Mouse (Mus musculus): ENCODE data around the gene Col23a1. TPM values are rescaled to one million over a fixed set of nuclear protein-coding genes. Genes with fewer than 3 reads are reported as not detected.

The Col23a1 gene
- polyA plus RNA-seq, 1 experiment from 2014 or later: 31.1 TPM

DNA sequence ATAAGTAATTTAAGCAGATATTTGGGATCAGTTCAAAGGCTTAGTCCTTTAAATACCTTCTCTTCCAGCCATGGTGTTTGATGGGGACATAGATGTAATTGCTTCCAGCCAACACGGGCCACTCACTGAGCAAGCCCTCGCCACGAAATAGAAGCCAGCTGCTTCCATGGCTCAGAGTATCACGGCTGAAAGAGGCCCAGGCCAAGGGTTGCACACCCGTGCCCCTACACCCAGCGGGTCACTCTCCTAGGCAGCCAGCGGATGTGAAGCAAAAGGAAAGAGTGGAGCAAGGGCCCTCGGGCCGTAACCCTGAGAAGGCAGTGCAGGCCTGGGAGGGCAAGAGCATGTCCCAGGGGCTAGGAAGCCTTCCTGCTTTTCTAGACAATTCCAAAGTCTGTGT lies 252.7 kb downstream of the Col23a1 start:
- Histone ChIP-seq H3K9ac (ENCODE audit: low read length) (no peak overlapping the region), H3K27me3 (replicated peaks; ENCODE audit: control insufficient read depth, insufficient read depth, low read length) (no peaks in the 10 kb centered on the region), H3K36me3 (ENCODE audit: control insufficient read depth, insufficient read depth, low read length) (no peaks in the 10 kb centered on the region), H3K27ac (ENCODE audit: low read depth) (no peak overlapping the region), H3K4me3 (ENCODE audit: low read depth, low read length) (no peak overlapping the region), H3K4me1 (replicated peaks; ENCODE audit: control insufficient read depth, insufficient read depth, low read length) (no peaks in the 10 kb centered on the region; the same call in 1 of the 2 replicates), H3K9me3 (ENCODE audit: control insufficient read depth, low read length) (no peaks in the 10 kb centered on the region), H3K4me2 (ENCODE audit: low read length) (no peak overlapping the region)
- ATAC-seq (replicated peaks; ENCODE audit: low FRiP score, low TSS enrichment, low read depth) (no peak), DNase-seq (ENCODE audit: low spot score) (no peak)
- 64% methylated on average over 9 of the region's 9 CpGs for WGBS

DNA sequence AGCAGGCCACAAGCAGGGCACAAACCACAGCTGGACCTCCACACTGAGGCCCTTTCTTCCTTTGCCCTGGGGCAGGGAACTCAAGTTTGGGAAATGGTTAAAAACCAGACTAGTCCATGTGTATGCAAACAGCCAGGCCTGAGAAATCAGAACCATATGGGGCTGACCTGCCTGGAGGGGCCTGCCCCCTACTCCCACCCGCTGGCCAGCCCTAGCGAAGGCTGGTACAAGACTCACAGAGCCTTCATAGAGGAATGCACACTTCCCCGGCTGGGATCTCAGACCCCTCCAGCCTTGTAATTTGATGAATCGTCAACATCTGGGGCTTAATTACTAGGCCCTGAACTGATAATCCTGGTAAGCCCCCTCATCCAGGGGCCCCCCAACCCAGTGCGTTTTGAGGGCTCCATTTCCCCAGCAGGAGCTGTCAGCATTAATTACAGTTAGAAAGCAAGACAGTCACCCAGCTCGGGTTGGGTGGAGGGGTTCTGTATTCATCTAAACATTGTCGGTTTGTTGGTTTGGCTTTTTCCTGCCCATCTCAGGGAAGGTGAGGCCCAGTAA lies 253.8 kb downstream of the Col23a1 start:
- H3K4me2 ChIP-seq (ENCODE audit: low read length): no peak overlapping the region

DNA sequence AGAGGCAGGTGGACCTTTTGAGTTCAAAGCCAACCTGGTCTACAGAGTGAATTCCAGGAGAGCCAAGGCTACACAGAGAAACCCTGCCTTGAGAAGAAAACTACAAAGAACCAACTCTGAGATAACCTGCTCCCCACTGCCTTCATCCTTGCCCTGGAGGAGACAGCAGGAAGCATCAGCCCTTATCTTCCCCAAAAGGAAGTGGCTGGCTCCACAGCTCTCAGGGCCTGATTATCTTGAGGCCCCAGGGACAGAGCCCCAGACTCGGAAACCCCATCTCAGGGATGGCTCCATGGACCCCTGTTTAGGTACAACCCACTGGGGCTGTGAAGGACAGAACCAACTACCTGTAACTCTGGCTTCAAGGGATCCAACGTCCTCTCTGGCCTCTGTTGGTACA lies 254.7 kb downstream of the Col23a1 start:
- Histone ChIP-seq H3K27ac (ENCODE audit: low read depth) (no peak overlapping the region), H3K4me3 (ENCODE audit: low read depth, low read length) (no peak overlapping the region), H3K9ac (ENCODE audit: low read length) (no peak overlapping the region), H3K4me2 (ENCODE audit: low read length) (no peak overlapping the region), H3K27me3 (replicated peaks; ENCODE audit: control insufficient read depth, insufficient read depth, low read length) (no peaks in the 10 kb centered on the region), H3K9me3 (ENCODE audit: control insufficient read depth, low read length) (no peaks in the 10 kb centered on the region), H3K4me1 (replicated peaks; ENCODE audit: control insufficient read depth, insufficient read depth, low read length) (no peaks in the 10 kb centered on the region; the same call in 1 of the 2 replicates), H3K36me3 (ENCODE audit: control insufficient read depth, insufficient read depth, low read length) (no peaks in the 10 kb centered on the region)
- 76% methylated on average over 2 of the region's 2 CpGs for WGBS
- ATAC-seq (replicated peaks; ENCODE audit: low FRiP score, low TSS enrichment, low read depth): no peak
- DNase-seq (ENCODE audit: low spot score): no peak

More for the DNA sequence above, 253.8 kb downstream of the Col23a1 start:
- ATAC-seq (replicated peaks; ENCODE audit: low FRiP score, low TSS enrichment, low read depth): no peak
- Histone ChIP-seq H3K36me3 (ENCODE audit: control insufficient read depth, insufficient read depth, low read length) (no peaks in the 10 kb centered on the region), H3K9ac (ENCODE audit: low read length) (no peak overlapping the region), H3K27ac (ENCODE audit: low read depth) (no peak overlapping the region), H3K4me1 (replicated peaks; ENCODE audit: control insufficient read depth, insufficient read depth, low read length) (no peaks in the 10 kb centered on the region; the same call in 1 of the 2 replicates), H3K4me3 (ENCODE audit: low read depth, low read length) (no peak overlapping the region), H3K27me3 (replicated peaks; ENCODE audit: control insufficient read depth, insufficient read depth, low read length) (no peaks in the 10 kb centered on the region), H3K9me3 (ENCODE audit: control insufficient read depth, low read length) (no peaks in the 10 kb centered on the region)
- 38% methylated on average over 7 of the region's 7 CpGs for WGBS
- no peak for DNase-seq (ENCODE audit: low spot score)

DNA sequence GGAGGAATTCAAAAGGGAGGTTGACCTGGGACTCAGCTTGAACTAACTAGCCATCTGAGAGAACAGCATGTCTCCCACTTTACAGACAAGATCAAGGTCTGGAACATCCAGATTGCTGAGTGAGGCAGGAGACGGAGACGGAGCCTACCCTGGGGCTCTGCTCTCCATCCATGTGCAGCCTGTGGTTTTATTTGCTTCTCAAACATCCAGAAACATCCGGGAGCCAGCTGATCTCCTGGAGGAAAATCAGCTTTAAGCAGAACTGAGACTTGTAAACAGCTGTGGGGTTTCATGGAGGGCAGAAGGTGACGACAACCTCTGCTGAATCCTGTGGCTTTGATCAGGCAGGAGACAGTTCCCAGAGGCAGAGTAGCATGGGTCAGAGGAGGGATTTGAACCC lies 256.1 kb downstream of the Col23a1 start:
- ATAC-seq (replicated peaks; ENCODE audit: low FRiP score, low TSS enrichment, low read depth): no peak

DNA sequence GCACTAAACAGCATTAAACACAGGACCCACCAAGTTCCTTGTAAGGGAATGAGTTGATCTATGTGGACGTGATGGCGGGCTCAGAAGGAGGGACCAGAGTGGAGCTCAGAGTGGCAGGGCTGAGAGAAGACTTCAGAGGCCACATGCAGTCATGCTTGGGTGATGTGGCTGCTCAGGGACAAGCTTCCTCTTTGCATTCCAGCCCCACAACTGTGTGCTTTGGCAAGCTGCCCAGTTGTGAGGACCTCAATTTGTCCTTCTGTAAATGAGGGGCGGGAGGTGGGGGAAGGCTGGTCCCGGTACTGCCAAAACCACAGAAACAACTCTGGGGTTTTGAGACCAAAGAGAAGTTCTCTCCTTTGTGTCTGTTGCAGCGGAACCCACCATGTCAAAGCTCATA lies 261.5 kb downstream of the Col23a1 start:
- H3K9me3 ChIP-seq (ENCODE audit: control insufficient read depth, low read length): no peaks in the 10 kb centered on the region
- ATAC-seq (replicated peaks; ENCODE audit: low FRiP score, low TSS enrichment, low read depth) (no peak), DNase-seq (ENCODE audit: low spot score) (no peak)
- H3K4me2 ChIP-seq (ENCODE audit: low read length): no peak overlapping the region
- no peaks in the 10 kb centered on the region for H3K27me3 ChIP-seq (replicated peaks; ENCODE audit: control insufficient read depth, insufficient read depth, low read length)
- WGBS: 62% methylated on average over 5 of the region's 5 CpGs
- H3K36me3 ChIP-seq (ENCODE audit: control insufficient read depth, insufficient read depth, low read length): no peaks in the 10 kb centered on the region
- H3K4me1 ChIP-seq (replicated peaks; ENCODE audit: control insufficient read depth, insufficient read depth, low read length): peaks cover 6% of the 10 kb centered on the region
- H3K9ac ChIP-seq (ENCODE audit: low read length): no peak overlapping the region
- no peak overlapping the region for H3K4me3 ChIP-seq (ENCODE audit: low read depth, low read length)
- no peak overlapping the region for H3K27ac ChIP-seq (ENCODE audit: low read depth)

More for the DNA sequence above, 256.1 kb downstream of the Col23a1 start:
- Histone ChIP-seq H3K4me3 (ENCODE audit: low read depth, low read length) (no peak overlapping the region), H3K4me1 (replicated peaks; ENCODE audit: control insufficient read depth, insufficient read depth, low read length) (peaks cover 2% of the 10 kb centered on the region; the same call in 1 of the 2 replicates), H3K9me3 (ENCODE audit: control insufficient read depth, low read length) (no peaks in the 10 kb centered on the region), H3K9ac (ENCODE audit: low read length) (no peak overlapping the region), H3K27ac (ENCODE audit: low read depth) (no peak overlapping the region), H3K36me3 (ENCODE audit: control insufficient read depth, insufficient read depth, low read length) (no peaks in the 10 kb centered on the region), H3K4me2 (ENCODE audit: low read length) (no peak overlapping the region), H3K27me3 (replicated peaks; ENCODE audit: control insufficient read depth, insufficient read depth, low read length) (no peaks in the 10 kb centered on the region)
- WGBS: 36% methylated on average over 4 of the region's 4 CpGs
- DNase-seq (ENCODE audit: low spot score): no peak

DNA sequence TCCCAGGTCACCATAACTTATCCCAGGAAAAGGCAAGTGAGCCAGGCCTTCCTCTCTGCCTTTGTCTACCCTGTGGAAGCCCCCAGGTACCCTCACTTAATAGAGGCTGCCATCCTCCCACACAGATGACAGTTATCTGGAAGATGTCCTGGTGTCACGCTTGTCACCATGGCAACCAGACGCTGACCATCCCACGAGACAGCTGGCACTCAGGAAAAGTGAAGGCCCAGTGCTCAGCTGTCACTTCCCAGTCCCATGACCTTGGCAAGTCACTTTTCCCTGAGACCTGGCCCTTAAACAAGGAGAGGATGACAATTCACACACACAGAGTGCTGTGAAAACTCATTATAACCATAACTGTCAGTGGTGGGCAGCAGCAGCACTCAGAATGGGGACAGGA lies 262.4 kb downstream of the Col23a1 start:
- Histone ChIP-seq H3K4me3 (ENCODE audit: low read depth, low read length) (no peak overlapping the region), H3K4me1 (replicated peaks; ENCODE audit: control insufficient read depth, insufficient read depth, low read length) (peaks cover 6% of the 10 kb centered on the region), H3K4me2 (ENCODE audit: low read length) (no peak overlapping the region), H3K36me3 (ENCODE audit: control insufficient read depth, insufficient read depth, low read length) (no peaks in the 10 kb centered on the region), H3K9ac (ENCODE audit: low read length) (no peak overlapping the region), H3K27me3 (replicated peaks; ENCODE audit: control insufficient read depth, insufficient read depth, low read length) (no peaks in the 10 kb centered on the region), H3K27ac (ENCODE audit: low read depth) (no peak overlapping the region), H3K9me3 (ENCODE audit: control insufficient read depth, low read length) (no peaks in the 10 kb centered on the region)
- ATAC-seq (replicated peaks; ENCODE audit: low FRiP score, low TSS enrichment, low read depth) (no peak), DNase-seq (ENCODE audit: low spot score) (no peak)
- WGBS: 54% methylated on average over 3 of the region's 3 CpGs

DNA sequence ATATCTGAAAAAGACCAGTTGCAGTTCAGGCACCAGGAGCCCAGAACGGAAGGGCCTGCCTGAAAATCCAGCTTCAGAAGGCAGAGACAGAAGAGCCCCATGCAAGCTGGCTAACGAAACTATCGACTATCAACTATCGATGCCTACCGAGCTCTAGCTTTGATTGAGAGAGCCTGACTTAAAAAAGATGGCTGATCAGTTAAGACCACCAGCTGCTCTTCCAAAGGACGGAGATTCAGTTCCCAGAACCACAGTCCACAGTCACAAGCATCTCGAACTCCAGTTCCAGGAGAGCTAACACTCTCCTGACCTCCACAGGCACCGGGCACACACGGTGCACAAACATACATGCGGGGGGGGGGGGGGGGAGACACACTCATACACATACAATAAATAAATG lies 264.9 kb downstream of the Col23a1 start:
- Histone ChIP-seq H3K36me3 (ENCODE audit: control insufficient read depth, insufficient read depth, low read length) (no peaks in the 10 kb centered on the region), H3K4me1 (replicated peaks; ENCODE audit: control insufficient read depth, insufficient read depth, low read length) (peaks cover 6% of the 10 kb centered on the region), H3K27ac (ENCODE audit: low read depth) (no peak overlapping the region), H3K9ac (ENCODE audit: low read length) (no peak overlapping the region), H3K9me3 (ENCODE audit: control insufficient read depth, low read length) (no peaks in the 10 kb centered on the region), H3K27me3 (replicated peaks; ENCODE audit: control insufficient read depth, insufficient read depth, low read length) (no peaks in the 10 kb centered on the region), H3K4me3 (ENCODE audit: low read depth, low read length) (no peak overlapping the region), H3K4me2 (ENCODE audit: low read length) (no peak overlapping the region)
- ATAC-seq (replicated peaks; ENCODE audit: low FRiP score, low TSS enrichment, low read depth): no peak
- no peak for DNase-seq (ENCODE audit: low spot score)
- WGBS: 62% methylated on average over 9 of the region's 10 CpGs

DNA sequence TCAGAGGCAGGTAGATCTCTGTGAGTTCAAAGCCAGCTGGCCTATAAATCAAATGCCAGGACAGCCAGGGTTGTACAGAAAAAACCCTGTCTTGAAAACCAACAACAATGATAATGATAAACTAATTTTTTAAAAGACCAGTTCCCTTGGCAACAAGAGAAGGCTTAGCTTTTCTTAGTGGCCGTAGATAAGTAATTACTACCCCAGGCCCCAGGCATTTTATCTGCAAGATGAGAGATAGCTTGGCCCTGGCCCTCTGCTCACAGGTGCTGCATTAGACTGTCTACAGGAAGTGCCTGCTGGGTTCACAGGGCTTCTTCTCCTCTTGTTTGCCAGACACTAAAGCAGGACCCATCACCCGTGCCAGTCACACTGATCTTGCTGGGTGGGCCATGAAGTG lies 265.3 kb downstream of the Col23a1 start:
- WGBS: 49% methylated on average over 2 of the region's 2 CpGs
- Histone ChIP-seq H3K4me2 (ENCODE audit: low read length) (no peak overlapping the region), H3K27ac (ENCODE audit: low read depth) (no peak overlapping the region), H3K9ac (ENCODE audit: low read length) (no peak overlapping the region), H3K36me3 (ENCODE audit: control insufficient read depth, insufficient read depth, low read length) (no peaks in the 10 kb centered on the region), H3K4me3 (ENCODE audit: low read depth, low read length) (no peak overlapping the region), H3K27me3 (replicated peaks; ENCODE audit: control insufficient read depth, insufficient read depth, low read length) (no peaks in the 10 kb centered on the region), H3K9me3 (ENCODE audit: control insufficient read depth, low read length) (no peaks in the 10 kb centered on the region), H3K4me1 (replicated peaks; ENCODE audit: control insufficient read depth, insufficient read depth, low read length) (peaks cover 6% of the 10 kb centered on the region)
- no peak for DNase-seq (ENCODE audit: low spot score)
- ATAC-seq (replicated peaks; ENCODE audit: low FRiP score, low TSS enrichment, low read depth): no peak

DNA sequence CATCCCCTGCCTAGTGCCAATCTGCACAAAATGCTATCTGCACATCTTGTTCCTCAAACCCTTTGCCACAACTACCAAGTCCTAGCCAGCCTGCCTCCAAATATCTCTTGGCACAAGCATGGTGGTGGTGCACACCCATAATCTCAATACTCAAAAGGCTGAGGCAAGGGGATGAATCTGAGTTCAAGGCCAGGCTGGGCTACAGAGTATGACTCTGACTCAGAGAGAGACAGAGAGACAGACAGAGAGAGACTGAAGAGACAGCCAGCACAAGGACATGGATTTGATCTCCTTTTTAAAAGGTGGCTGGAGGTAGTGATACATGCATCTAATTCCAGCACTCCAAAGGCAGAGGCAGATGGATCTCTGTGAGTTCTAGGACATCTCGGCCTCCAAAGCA lies 273.6 kb downstream of the Col23a1 start:
- H3K27me3 ChIP-seq (replicated peaks; ENCODE audit: control insufficient read depth, insufficient read depth, low read length): no peaks in the 10 kb centered on the region
- H3K4me2 ChIP-seq (ENCODE audit: low read length): no peak overlapping the region
- no peak overlapping the region for H3K4me3 ChIP-seq (ENCODE audit: low read depth, low read length)
- no peak for DNase-seq (ENCODE audit: low spot score)
- H3K36me3 ChIP-seq (ENCODE audit: control insufficient read depth, insufficient read depth, low read length): no peaks in the 10 kb centered on the region
- no peak overlapping the region for H3K27ac ChIP-seq (ENCODE audit: low read depth)
- no peaks in the 10 kb centered on the region for H3K4me1 ChIP-seq (replicated peaks; ENCODE audit: control insufficient read depth, insufficient read depth, low read length)
- WGBS: 87% methylated on average over 1 of the region's 1 CpGs
- H3K9ac ChIP-seq (ENCODE audit: low read length): no peak overlapping the region
- no peaks in the 10 kb centered on the region for H3K9me3 ChIP-seq (ENCODE audit: control insufficient read depth, low read length)
- no peak for ATAC-seq (replicated peaks; ENCODE audit: low FRiP score, low TSS enrichment, low read depth)
